Mouse (Mus musculus): Measurements from ENCODE around the gene Mllt3. TPM values are rescaled to one million over a fixed set of nuclear protein-coding genes. Genes with fewer than 3 reads are reported as not detected.

The Mllt3 gene
- polyA plus RNA-seq, 1 experiment from 2014 or later: 95.2 TPM

DNA sequence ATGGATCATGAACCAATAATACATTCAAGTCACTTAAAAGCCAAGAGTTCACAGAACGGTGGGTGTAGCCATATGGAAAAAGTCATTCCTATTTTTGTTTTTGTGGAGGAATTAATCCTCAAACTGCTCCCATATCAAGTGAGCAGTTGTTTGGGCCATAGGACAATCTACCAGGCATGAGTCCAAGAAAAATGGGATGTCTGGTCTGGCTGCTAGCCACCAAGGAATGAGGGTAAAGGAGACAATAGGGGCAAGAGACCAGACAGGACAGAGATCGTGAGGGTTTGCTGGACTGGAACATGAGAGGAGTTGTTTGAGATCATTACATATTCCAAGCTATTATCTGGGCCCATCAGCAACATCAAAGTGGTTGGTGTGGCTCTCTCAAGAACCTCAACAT lies 96.8 kb downstream of the Mllt3 start:
- Histone ChIP-seq H3K27ac (no peak overlapping the region), H3K36me3 (replicated peaks) (no peaks in the 10 kb centered on the region), H3K9me3 (no peaks in the 10 kb centered on the region), H3K9ac (no peak overlapping the region), H3K4me3 (no peak overlapping the region), H3K4me1 (peaks cover 14% of the 10 kb centered on the region), H3K4me2 (no peak overlapping the region), H3K27me3 (replicated peaks) (no peaks in the 10 kb centered on the region)
- no peak for ATAC-seq (replicated peaks)
- WGBS: 57% methylated on average over 2 of the region's 2 CpGs

DNA sequence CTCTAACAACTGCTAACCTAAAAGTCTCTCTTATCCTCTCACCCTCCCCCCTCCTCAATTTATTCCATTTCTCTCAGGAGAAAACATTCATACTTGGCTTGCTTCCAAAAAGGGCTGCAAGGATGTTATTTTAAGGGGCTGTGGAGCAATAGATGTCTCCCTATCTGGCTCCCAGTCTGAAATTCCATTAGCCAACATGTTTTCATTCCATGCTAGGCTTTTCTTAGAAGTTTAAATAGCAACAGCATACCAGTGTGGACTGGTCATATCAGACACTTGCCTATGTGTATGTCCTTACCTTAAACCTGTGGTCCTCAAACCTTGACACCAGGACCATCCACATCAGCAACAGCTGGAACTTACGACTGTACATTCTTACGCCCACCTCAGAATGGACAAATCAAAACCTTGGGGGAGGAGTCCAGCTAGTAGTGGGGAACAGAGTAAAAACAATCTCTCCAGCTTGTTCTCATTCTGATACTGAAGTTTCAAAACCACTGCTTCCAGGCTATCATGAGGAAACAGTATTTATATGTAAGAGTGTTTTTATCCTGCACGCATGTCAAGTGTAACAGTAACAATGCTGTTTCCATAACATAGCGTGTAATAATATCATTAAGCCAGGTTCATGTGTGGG lies 99.3 kb downstream of the Mllt3 start:
- ATAC-seq (replicated peaks): no peak
- Histone ChIP-seq H3K4me2 (no peak overlapping the region), H3K4me3 (no peak overlapping the region), H3K9ac (no peak overlapping the region), H3K9me3 (no peaks in the 10 kb centered on the region), H3K36me3 (replicated peaks) (no peaks in the 10 kb centered on the region), H3K27me3 (replicated peaks) (no peaks in the 10 kb centered on the region), H3K4me1 (peaks cover 14% of the 10 kb centered on the region), H3K27ac (no peak overlapping the region)
- 87% methylated on average over 4 of the region's 4 CpGs for WGBS

DNA sequence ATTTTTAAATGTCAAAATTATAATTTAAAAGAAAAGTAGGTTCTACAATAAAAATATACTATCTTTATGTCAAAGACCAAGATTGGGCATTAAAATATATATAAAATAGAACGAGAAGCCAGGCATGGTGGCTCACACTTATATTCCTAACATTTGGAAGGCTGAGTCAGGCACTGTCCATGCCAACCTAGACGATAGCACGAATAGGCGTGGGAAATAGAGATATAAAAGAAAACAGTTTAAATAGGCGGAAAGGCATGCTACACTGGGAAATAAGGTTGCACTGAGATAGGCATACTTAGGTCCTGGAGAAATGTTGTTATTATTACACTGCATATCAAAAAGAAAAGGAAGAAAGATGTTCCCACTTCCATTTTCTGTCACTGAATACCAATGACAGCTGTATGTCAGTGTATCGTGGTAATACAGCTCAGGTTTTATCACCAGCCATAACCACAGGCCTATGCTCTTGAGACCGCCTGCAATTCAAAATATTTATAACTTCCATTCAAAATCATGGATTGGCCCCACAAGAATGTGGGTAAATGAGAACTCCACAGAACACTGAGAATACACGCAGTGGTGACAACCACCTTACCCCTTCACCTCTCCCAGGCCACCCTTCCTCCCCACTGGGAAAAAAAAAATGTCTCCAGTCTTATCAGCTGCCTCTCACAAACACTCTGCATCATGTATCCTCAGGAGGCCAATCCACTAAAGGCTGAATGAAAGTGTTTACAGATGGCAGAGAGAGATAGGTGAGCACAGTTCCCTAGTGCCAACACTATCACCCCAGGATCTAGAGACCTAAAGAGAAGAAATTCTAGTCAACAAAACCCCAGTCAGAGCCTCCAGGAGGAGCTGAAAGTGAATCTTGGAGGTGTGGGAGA lies 102.6 kb downstream of the Mllt3 start:
- WGBS: 89% methylated on average over 8 of the region's 8 CpGs
- H3K36me3 ChIP-seq (replicated peaks): no peaks in the 10 kb centered on the region
- ATAC-seq (replicated peaks): no peak
- no peak overlapping the region for H3K9ac ChIP-seq
- no peaks in the 10 kb centered on the region for H3K9me3 ChIP-seq
- H3K27ac ChIP-seq: no peak overlapping the region
- H3K4me1 ChIP-seq: peaks cover 14% of the 10 kb centered on the region
- H3K27me3 ChIP-seq (replicated peaks): no peaks in the 10 kb centered on the region
- H3K4me2 ChIP-seq: no peak overlapping the region
- no peak overlapping the region for H3K4me3 ChIP-seq

DNA sequence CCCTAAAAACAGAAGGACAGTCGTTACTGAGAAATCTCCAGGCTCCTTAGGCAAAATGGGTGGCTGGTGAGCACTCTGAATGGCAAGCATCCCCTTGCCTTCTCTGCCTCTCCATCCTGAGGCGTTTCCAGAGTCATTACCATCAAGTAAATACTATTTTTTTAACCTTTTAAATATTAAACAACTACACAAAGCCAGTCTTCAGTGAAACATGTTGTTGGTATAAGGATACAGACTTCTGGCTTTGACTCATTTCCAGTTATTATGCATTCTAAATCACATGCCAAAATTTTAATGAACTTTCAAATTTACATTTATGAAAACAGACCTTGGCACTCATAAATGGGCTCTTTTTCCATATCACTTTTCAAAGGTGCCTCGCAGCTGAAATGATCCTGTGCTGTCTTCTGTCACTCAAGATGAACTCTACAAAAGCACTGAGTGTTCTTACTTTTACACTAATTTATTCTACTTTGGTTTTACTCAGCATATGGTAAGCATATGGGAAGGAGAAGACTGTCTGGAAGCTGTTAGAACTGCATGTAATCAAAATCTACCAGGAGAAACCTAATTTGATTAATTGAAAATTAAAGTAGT lies 104.5 kb downstream of the Mllt3 start:
- WGBS: 52% methylated on average over 3 of the region's 3 CpGs

DNA sequence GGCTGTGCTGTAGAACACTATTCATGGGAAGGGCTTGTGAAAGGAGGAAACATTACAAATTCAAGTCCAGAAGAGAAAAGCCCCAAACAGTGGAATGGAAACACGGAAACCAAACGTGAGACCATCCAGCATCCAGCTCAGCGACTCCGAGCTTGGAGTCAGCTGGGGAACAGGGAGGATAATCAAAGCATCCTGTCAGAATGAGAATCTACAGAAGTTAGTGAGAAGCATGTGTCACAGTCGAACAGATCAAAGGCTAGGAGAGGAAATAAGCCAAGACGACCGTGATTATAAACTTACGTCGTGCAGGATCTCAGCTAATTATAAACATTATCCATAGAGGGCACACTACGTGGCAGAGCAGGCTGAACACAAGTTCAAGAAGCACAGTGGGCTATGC lies 105.8 kb downstream of the Mllt3 start:
- H3K4me1 ChIP-seq: no peaks in the 10 kb centered on the region
- H3K4me3 ChIP-seq: no peak overlapping the region
- no peaks in the 10 kb centered on the region for H3K36me3 ChIP-seq (replicated peaks)
- H3K27ac ChIP-seq: no peak overlapping the region
- no peaks in the 10 kb centered on the region for H3K9me3 ChIP-seq
- no peak overlapping the region for H3K4me2 ChIP-seq
- WGBS: 57% methylated on average over 10 of the region's 10 CpGs
- ATAC-seq (replicated peaks): no peak
- H3K27me3 ChIP-seq (replicated peaks): no peaks in the 10 kb centered on the region
- H3K9ac ChIP-seq: no peak overlapping the region

More for the DNA sequence above, 104.5 kb downstream of the Mllt3 start:
- no peaks in the 10 kb centered on the region for H3K36me3 ChIP-seq (replicated peaks)
- H3K27ac ChIP-seq: no peak overlapping the region
- no peak overlapping the region for H3K4me2 ChIP-seq
- no peak overlapping the region for H3K9ac ChIP-seq
- H3K27me3 ChIP-seq (replicated peaks): no peaks in the 10 kb centered on the region
- no peaks in the 10 kb centered on the region for H3K9me3 ChIP-seq
- ATAC-seq (replicated peaks): no peak
- peaks cover 5% of the 10 kb centered on the region for H3K4me1 ChIP-seq
- H3K4me3 ChIP-seq: no peak overlapping the region

GRCm38 (mm10) chr4:87920664-87921063 lies 112.5 kb downstream of the Mllt3 start:
- peaks cover 20% of the 10 kb centered on the region; the same call in 1 of the 2 replicates for H3K4me1 ChIP-seq
- no peak overlapping the region for H3K4me2 ChIP-seq
- ATAC-seq (replicated peaks): no peak
- H3K27me3 ChIP-seq (replicated peaks): no peaks in the 10 kb centered on the region
- no peaks in the 10 kb centered on the region for H3K36me3 ChIP-seq (replicated peaks)
- 90% methylated on average over 8 of the region's 8 CpGs for WGBS
- no peak overlapping the region for H3K27ac ChIP-seq
- no peak overlapping the region for H3K4me3 ChIP-seq
- no peak overlapping the region for H3K9ac ChIP-seq
- no peaks in the 10 kb centered on the region for H3K9me3 ChIP-seq

DNA sequence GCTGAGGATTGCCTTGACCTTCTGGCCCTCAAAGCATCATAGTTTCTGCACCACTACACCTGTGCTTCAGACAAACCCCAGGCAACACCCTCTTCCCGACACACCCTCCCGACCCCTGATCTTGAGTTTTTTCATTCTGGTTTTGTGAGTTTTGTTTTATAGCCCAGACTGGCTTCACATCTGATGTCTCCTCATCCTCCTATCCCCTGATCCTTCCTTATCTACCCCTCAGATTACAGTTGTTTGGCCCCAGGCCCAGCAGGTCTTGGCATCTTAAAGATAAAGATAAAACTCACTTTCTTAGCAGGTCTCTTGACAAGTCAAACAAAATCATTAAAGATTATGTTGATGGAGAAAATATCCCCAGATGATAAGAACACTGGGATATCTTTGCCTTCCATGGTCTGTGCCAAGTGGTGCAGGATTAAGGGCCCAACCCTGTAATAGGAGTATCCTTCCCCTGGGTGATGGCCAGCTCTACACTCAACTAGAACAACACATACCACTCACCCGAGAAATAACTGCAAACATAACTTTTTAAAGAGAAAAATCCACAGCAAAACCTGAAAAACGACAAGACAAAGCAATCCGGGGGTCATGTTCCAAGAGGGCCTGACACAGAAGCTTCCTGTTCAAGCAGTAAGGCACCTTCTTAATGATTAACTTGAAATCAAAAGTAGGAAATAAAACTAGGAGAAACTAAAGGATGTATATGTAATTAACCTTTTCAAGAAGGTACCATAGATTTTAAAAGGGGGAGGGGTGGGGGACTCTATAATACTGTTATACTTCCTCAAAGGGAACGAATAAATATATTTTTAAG lies 121.8 kb downstream of the Mllt3 start:
- no peaks in the 10 kb centered on the region for H3K9me3 ChIP-seq
- no peak overlapping the region for H3K9ac ChIP-seq
- no peak overlapping the region for H3K27ac ChIP-seq
- no peak overlapping the region for H3K4me3 ChIP-seq
- ATAC-seq (replicated peaks): no peak
- H3K4me1 ChIP-seq: peaks cover 8% of the 10 kb centered on the region
- H3K4me2 ChIP-seq: no peak overlapping the region
- H3K27me3 ChIP-seq (replicated peaks): no peaks in the 10 kb centered on the region
- WGBS: 75% methylated on average over 6 of the region's 6 CpGs
- no peaks in the 10 kb centered on the region for H3K36me3 ChIP-seq (replicated peaks)

- Histone ChIP-seq H3K9me3 (no peaks in the 10 kb centered on the region), H3K27ac (no peak overlapping the region), H3K4me1 (peaks cover 5% of the 10 kb centered on the region), H3K27me3 (replicated peaks) (no peaks in the 10 kb centered on the region), H3K9ac (no peak overlapping the region), H3K4me2 (no peak overlapping the region), H3K4me3 (no peak overlapping the region), H3K36me3 (replicated peaks) (no peaks in the 10 kb centered on the region)
- no peak for ATAC-seq (replicated peaks)
- 83% methylated on average over 6 of the region's 6 CpGs for WGBS
Measured at GRCm38 (mm10) chr4:87905149-87905771, 127.9 kb downstream of the Mllt3 start.

DNA sequence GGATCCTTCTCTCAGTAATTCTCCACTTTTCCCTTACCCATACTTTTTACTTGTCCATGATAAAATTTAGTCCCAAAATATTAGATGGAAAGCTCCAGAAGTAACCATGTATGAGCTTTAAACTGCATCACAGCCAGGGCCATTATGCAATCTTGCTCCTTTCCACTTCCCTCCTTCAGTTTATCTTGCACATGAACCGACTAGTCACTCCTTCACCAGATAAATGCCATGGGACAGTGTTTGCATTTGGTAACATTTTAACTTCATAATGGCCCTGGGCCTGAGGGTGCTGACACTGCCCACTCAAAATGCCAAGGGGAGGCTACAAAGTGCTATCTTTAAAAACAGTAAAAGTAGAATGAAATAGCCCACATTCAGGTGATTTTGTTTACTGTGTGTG lies 128.4 kb downstream of the Mllt3 start:
- no peak overlapping the region for H3K9ac ChIP-seq
- WGBS: 86% methylated on average over 1 of the region's 1 CpGs
- H3K4me3 ChIP-seq: no peak overlapping the region
- H3K9me3 ChIP-seq: no peaks in the 10 kb centered on the region
- ATAC-seq (replicated peaks): no peak
- no peak overlapping the region for H3K4me2 ChIP-seq
- no peaks in the 10 kb centered on the region for H3K27me3 ChIP-seq (replicated peaks)
- H3K4me1 ChIP-seq: peaks cover 5% of the 10 kb centered on the region
- H3K36me3 ChIP-seq (replicated peaks): no peaks in the 10 kb centered on the region
- no peak overlapping the region for H3K27ac ChIP-seq

- 87% methylated on average over 4 of the region's 4 CpGs for WGBS
- Histone ChIP-seq H3K9ac (no peak overlapping the region), H3K4me1 (peaks cover 5% of the 10 kb centered on the region), H3K9me3 (no peaks in the 10 kb centered on the region), H3K36me3 (replicated peaks) (no peaks in the 10 kb centered on the region), H3K4me3 (no peak overlapping the region), H3K27me3 (replicated peaks) (no peaks in the 10 kb centered on the region), H3K27ac (no peak overlapping the region), H3K4me2 (no peak overlapping the region)
- no peak for ATAC-seq (replicated peaks)
Measured at GRCm38 (mm10) chr4:87902584-87902983, 130.6 kb downstream of the Mllt3 start.

GRCm38 (mm10) chr4:87901166-87901565 lies 132.0 kb downstream of the Mllt3 start:
- Histone ChIP-seq H3K4me2 (no peak overlapping the region), H3K9me3 (no peaks in the 10 kb centered on the region), H3K9ac (no peak overlapping the region), H3K4me1 (no peaks in the 10 kb centered on the region), H3K27me3 (replicated peaks) (no peaks in the 10 kb centered on the region), H3K36me3 (replicated peaks) (no peaks in the 10 kb centered on the region), H3K4me3 (no peak overlapping the region), H3K27ac (no peak overlapping the region)
- no peak for ATAC-seq (replicated peaks)
- WGBS: 48% methylated on average over 1 of the region's 1 CpGs

- no peaks in the 10 kb centered on the region for H3K9me3 ChIP-seq
- H3K9ac ChIP-seq: no peak overlapping the region
- ATAC-seq (replicated peaks): no peak
- 88% methylated on average over 3 of the region's 3 CpGs for WGBS
- no peak overlapping the region for H3K4me3 ChIP-seq
- H3K4me2 ChIP-seq: no peak overlapping the region
- H3K36me3 ChIP-seq (replicated peaks): no peaks in the 10 kb centered on the region
- H3K4me1 ChIP-seq: peaks cover 13% of the 10 kb centered on the region
- no peaks in the 10 kb centered on the region for H3K27me3 ChIP-seq (replicated peaks)
- no peak overlapping the region for H3K27ac ChIP-seq
Measured at GRCm38 (mm10) chr4:87893498-87893897, 139.7 kb downstream of the Mllt3 start.
